In the genomic region with DNA sequence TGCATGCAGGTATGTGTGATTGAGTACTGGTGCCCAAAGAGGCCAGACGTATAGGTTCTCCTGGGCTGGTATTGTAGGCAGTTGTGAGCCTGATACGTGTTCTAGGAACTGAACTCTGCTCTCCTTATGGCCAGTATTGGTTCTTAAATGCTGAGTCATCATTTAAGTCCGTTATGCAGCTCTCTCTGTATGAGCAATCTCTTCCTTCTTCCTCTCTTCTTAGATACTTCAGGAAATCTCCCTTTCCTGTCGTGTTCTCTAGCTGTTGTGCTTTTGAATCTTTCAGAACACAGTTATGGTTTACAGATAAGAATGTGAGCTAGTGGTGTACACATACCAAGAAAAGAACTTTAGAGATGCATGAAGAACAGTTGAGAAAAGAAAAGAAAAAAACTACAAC, we compare ENCODE assay signal across 12 mouse cellular contexts.
"Had no signal": no experiment of that assay in that cellular context is flagged by ENCODE, and none has a peak within 500 bp of the region (broad histone marks: within the 10 kb centered on the region; RNA-seq: fewer than 3 reads in every experiment).

No protein-coding gene starts in this region.

- H3K9me3 ChIP-seq: kidney, embryonic 15.5 days; liver, embryonic 13.5 days; midbrain, embryonic 12.5 days; midbrain, embryonic 15.5 days; neural tube, embryonic 13.5 days had no signal

- H3K9ac ChIP-seq: kidney, embryonic 15.5 days; liver, embryonic 13.5 days; midbrain, embryonic 12.5 days; midbrain, embryonic 15.5 days; neural tube, embryonic 13.5 days had no signal

- ATAC-seq: midbrain, embryonic 15.5 days had no signal

- H3K27ac ChIP-seq: kidney, embryonic 15.5 days; left cerebral cortex, adult 2 months; liver, embryonic 13.5 days; macrophage; midbrain, embryonic 12.5 days; midbrain, embryonic 15.5 days; neural tube, embryonic 13.5 days had no signal

- H3K4me1 ChIP-seq: kidney, embryonic 15.5 days; liver, embryonic 13.5 days; midbrain, embryonic 12.5 days; midbrain, embryonic 15.5 days; neural tube, embryonic 13.5 days had no signal

- H3K4me3 ChIP-seq: kidney, embryonic 15.5 days; left cerebral cortex, adult 2 months; liver, embryonic 13.5 days; midbrain, embryonic 12.5 days; midbrain, embryonic 15.5 days; neural tube, embryonic 13.5 days had no signal

- DNase-seq: layer of hippocampus, postnatal 36 days; liver, embryonic 13.5 days; lung, adult 2 months; right cerebral cortex, postnatal 25 days; thymus, adult 18-20 months; thymus, postnatal 36 days had no signal
